Comparison of ENCODE assay signal across 32 mouse cellular contexts in genomic region chr14:78043079-78043478, GRCm38 (mm10). TPM values are rescaled to one million over a fixed set of nuclear protein-coding genes. Genes with fewer than 3 reads are reported as not detected.
"Had no signal": no experiment of that assay in that cellular context is flagged by ENCODE, and none has a peak within 500 bp of the region (broad histone marks: within the 10 kb centered on the region; RNA-seq: fewer than 3 reads in every experiment).

No protein-coding gene starts in this region.

- H3K27me3 ChIP-seq: heart, embryonic 12.5 days; hindbrain, embryonic 13.5 days; hindbrain, embryonic 15.5 days; kidney, embryonic 15.5 days; limb, embryonic 12.5 days; limb, embryonic 15.5 days; liver, embryonic 12.5 days had no signal

- H3K4me1 ChIP-seq: heart, embryonic 10.5 days; heart, embryonic 12.5 days; liver, embryonic 12.5 days had no signal

- H3K9me3 ChIP-seq: heart, embryonic 10.5 days; heart, embryonic 12.5 days; hindbrain, embryonic 13.5 days; hindbrain, embryonic 15.5 days; kidney, embryonic 15.5 days; limb, embryonic 12.5 days; limb, embryonic 15.5 days had no signal

- H3K36me3 ChIP-seq: heart, embryonic 10.5 days; heart, embryonic 12.5 days; hindbrain, embryonic 13.5 days; hindbrain, embryonic 15.5 days; kidney, embryonic 15.5 days; limb, embryonic 12.5 days; limb, embryonic 15.5 days; liver, embryonic 12.5 days had no signal

- H3K27ac ChIP-seq: heart, embryonic 10.5 days; hindbrain, embryonic 13.5 days; hindbrain, embryonic 15.5 days; hindbrain, postnatal 0 days; kidney, embryonic 15.5 days; kidney, postnatal 0 days; limb, embryonic 12.5 days; limb, embryonic 15.5 days; liver, embryonic 12.5 days had no signal

- H3K4me2 ChIP-seq: heart, embryonic 12.5 days; hindbrain, embryonic 13.5 days; hindbrain, embryonic 15.5 days; kidney, embryonic 15.5 days; limb, embryonic 12.5 days; limb, embryonic 15.5 days; liver, embryonic 12.5 days had no signal

- H3K4me3 ChIP-seq: heart, embryonic 10.5 days; heart, embryonic 12.5 days; hindbrain, embryonic 13.5 days; hindbrain, embryonic 15.5 days; kidney, embryonic 15.5 days; limb, embryonic 12.5 days; limb, embryonic 15.5 days; liver, embryonic 12.5 days had no signal

- ATAC-seq: hindbrain, postnatal 0 days; intestine, embryonic 16.5 days; liver, embryonic 12.5 days had no signal

- DNase-seq: gastrocnemius, postnatal 14 days; gastrocnemius, postnatal 36 days; heart, adult 18-20 months; heart, postnatal 10 days; heart, postnatal 36 days; kidney, adult 11 months; kidney, adult 2 months; kidney, adult 9 months; kidney, postnatal 14 days; kidney, postnatal 36 days; layer of hippocampus, adult 9-11 months; layer of hippocampus, postnatal 36 days; left cerebral cortex, postnatal 4 days had no signal

- H3K9ac ChIP-seq: heart, embryonic 12.5 days; hindbrain, embryonic 13.5 days; hindbrain, embryonic 15.5 days; kidney, embryonic 15.5 days; limb, embryonic 12.5 days; limb, embryonic 15.5 days; liver, embryonic 12.5 days had no signal

RNA-seq across cellular contexts. Expression of gene Fam216b, which starts 45.7 kb away (rescaled TPM):
- total RNA-seq: gastrocnemius, adult 18-20 months; gastrocnemius, adult 8-10 months; gastrocnemius, postnatal 14 days; gastrocnemius, postnatal 36 days; heart, adult 8-10 months; heart, postnatal 36 days; hematopoietic stem cell, adult 5-6 weeks; liver, adult 2 months had no signal
- polyA plus RNA-seq: heart, embryonic 10.5 days; heart, embryonic 12.5 days; hindbrain, embryonic 11.5 days; intestine, embryonic 14.5 days; intestine, embryonic 16.5 days; kidney, adult 2 months; kidney, embryonic 15.5 days; kidney, postnatal 0 days; large intestine, adult 2 months; limb, embryonic 12.5 days; limb, embryonic 15.5 days; liver, adult 2 months; liver, embryonic 12.5 days had no signal
